In genomic region chr15:84171166-84171565, GRCm38 (mm10) we compare ENCODE assay signal across 41 mouse cellular contexts. TPM values are rescaled to one million over a fixed set of nuclear protein-coding genes. Genes with fewer than 3 reads are reported as not detected.
"Had no signal": no experiment of that assay in that cellular context is flagged by ENCODE, and none has a peak within 500 bp of the region (broad histone marks: within the 10 kb centered on the region; RNA-seq: fewer than 3 reads in every experiment).

No protein-coding gene starts in this region.

- DNase-seq: gastrocnemius, adult 2 months; gastrocnemius, postnatal 10 days; gastrocnemius, postnatal 25 days; heart, adult 18-20 months; heart, postnatal 10 days; heart, postnatal 36 days; kidney, adult 11 months; kidney, adult 2 months; kidney, adult 9 months; kidney, postnatal 10 days; kidney, postnatal 25 days; kidney, postnatal 4 days; layer of hippocampus, adult 9-11 months; layer of hippocampus, postnatal 36 days; left cerebral cortex, postnatal 4 days had no signal

- ATAC-seq: hindbrain, postnatal 0 days; intestine, embryonic 16.5 days; liver, embryonic 12.5 days had no signal

- H3K27me3 ChIP-seq: hindbrain, embryonic 15.5 days had no signal

- H3K27ac ChIP-seq: gastrocnemius, adult 2 months; heart, embryonic 10.5 days; hindbrain, embryonic 13.5 days; hindbrain, embryonic 15.5 days; hindbrain, postnatal 0 days; limb, embryonic 13.5 days; limb, embryonic 15.5 days; liver, embryonic 12.5 days; liver, embryonic 14.5 days had no signal

- H3K36me3 ChIP-seq: heart, embryonic 10.5 days; heart, embryonic 12.5 days; hindbrain, embryonic 13.5 days; hindbrain, embryonic 15.5 days; limb, embryonic 13.5 days; limb, embryonic 15.5 days; liver, embryonic 12.5 days had no signal

- H3K4me2 ChIP-seq: heart, embryonic 12.5 days; hindbrain, embryonic 13.5 days; hindbrain, embryonic 15.5 days; limb, embryonic 13.5 days; limb, embryonic 15.5 days; liver, embryonic 12.5 days had no signal

- H3K9me3 ChIP-seq: heart, embryonic 10.5 days; heart, embryonic 12.5 days; hindbrain, embryonic 13.5 days; hindbrain, embryonic 15.5 days; limb, embryonic 13.5 days; limb, embryonic 15.5 days; liver, embryonic 12.5 days had no signal

- H3K4me3 ChIP-seq: gastrocnemius, adult 2 months; heart, embryonic 10.5 days; heart, embryonic 12.5 days; hindbrain, embryonic 13.5 days; hindbrain, embryonic 15.5 days; limb, embryonic 13.5 days; limb, embryonic 15.5 days; liver, embryonic 12.5 days had no signal

- H3K9ac ChIP-seq: heart, embryonic 12.5 days; hindbrain, embryonic 13.5 days; hindbrain, embryonic 15.5 days; limb, embryonic 13.5 days; limb, embryonic 15.5 days; liver, embryonic 12.5 days; liver, embryonic 14.5 days had no signal

RNA-seq across cellular contexts. Expression of gene Pnpla3, which starts 3.5 kb away (rescaled TPM):
- total RNA-seq: granulocyte monocyte progenitor cell, adult 5-6 weeks; hematopoietic stem cell, adult 5-6 weeks had no signal
- polyA plus RNA-seq: limb, embryonic 11.5 days had no signal

RNA-seq across cellular contexts. Expression of gene Pnpla5, which starts 48.2 kb away (rescaled TPM):
- total RNA-seq: gastrocnemius, postnatal 10 days; gastrocnemius, postnatal 25 days; gastrocnemius, postnatal 4 days; granulocyte monocyte progenitor cell, adult 5-6 weeks; heart, adult 18-20 months; heart, adult 8-10 months; heart, postnatal 10 days; heart, postnatal 36 days; hematopoietic stem cell, adult 5-6 weeks; hindbrain, postnatal 0 days; layer of hippocampus, adult 8-10 months; layer of hippocampus, postnatal 14 days; layer of hippocampus, postnatal 36 days; left cerebral cortex, adult 18-20 months; left cerebral cortex, adult 8-10 months; left cerebral cortex, postnatal 10 days; left cerebral cortex, postnatal 25 days; left cerebral cortex, postnatal 4 days had no signal
- polyA plus RNA-seq: heart, embryonic 10.5 days; heart, embryonic 12.5 days; heart, embryonic 14.5 days; heart, embryonic 16.5 days; hindbrain, embryonic 11.5 days; hindbrain, embryonic 13.5 days; hindbrain, embryonic 15.5 days; hindbrain, postnatal 0 days; intestine, embryonic 14.5 days; intestine, embryonic 16.5 days; kidney, embryonic 16.5 days; limb, embryonic 11.5 days; limb, embryonic 13.5 days; limb, embryonic 15.5 days had no signal
